Mouse (Mus musculus): Measurements from ENCODE around the gene Srebf1.

DNA sequence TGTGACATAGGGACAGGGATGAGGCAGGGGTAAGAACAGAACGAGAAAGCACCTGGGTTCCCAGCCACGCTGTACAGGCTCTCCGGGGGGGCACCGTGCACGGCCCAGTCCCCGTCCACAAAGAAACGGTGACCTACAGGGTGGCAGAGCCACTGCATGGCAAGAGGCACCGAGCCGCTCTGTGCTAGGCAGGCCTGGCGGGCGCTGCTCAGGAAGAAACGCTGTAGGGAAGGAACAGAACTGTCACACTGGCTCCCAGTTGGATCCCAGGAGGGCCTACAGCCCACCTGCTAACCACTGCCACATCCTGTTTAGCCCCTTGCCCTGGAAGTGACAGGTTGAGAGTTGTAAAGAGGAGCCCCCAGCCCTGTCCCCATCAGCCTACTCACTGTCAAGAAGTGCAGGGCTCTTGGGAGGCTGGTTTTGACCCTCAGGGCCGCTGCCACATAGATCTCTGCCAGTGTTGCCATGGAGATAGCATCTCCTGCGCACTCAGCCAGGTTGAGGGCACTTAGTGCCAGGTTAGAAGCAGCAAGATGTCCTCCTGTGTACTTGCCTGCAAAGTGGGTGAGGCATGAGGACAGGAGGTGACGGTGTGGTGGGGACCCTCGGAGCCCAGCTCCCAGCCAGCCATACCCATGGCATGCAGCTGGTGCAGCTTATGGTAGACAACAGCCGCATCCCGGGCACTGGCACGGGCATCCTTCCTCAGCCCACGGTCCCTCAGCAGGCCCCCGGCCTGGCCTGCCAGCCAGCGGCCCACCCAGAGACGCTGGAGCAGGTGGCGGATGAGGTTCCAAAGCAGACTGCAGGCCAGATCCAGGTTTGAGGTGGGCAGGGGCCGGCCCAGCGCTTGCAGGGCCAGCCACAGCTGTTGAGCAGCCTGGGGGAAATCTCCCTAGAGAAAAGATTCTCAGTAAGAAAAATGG lies 19.4 kb downstream of the Srebf1 start:
- TF ChIP-seq POLR2A (IDR thresholded peaks at IDR 0.05; ENCODE audit: low read depth, low read length), result no peak
- no peak for TF ChIP-seq CTCF (IDR thresholded peaks at IDR 0.05; ENCODE audit: borderline replicate concordance, insufficient read depth, low read length)
